Mouse (Mus musculus) frontal cortex, postnatal 25 days (tissue): ENCODE data around the gene H2afx.
A peak's percentile ranks its signal among the peaks of the same experiment; 100 is the strongest.
"Not testable (repeated sequence)": the region's sequence is repeated elsewhere in the genome, so short reads cannot be mapped to it uniquely, and the experiment has no call there.

ENCODE experiments used
- DNase-seq, 2 experiments: peaks; one replicate each; pipeline ENCODE4 v3.0.0; 2022; ENCODE audit warnings: low spot score in 2 of 2

The H2afx gene

DNA sequence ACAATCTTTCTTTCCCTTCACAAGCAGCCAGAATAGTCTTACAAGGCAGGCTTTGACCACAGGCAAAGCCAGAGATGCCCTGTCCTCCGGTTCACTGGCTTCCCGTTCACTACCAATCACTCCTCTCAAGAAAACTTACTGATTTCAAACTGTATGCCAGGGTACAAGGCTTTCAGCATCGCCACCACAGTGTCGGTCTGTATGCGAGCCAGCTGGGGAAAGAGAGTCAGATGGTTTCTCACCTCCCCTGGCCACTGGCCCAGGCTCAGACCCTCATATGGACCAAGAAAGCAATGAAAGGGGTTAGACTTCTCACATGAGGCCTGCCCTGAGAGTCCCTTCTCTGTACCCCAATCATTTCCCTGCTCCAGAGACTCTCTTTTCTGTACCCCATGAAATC lies 7.0 kb downstream of the H2afx start:
- DNase-seq = no peak

DNA sequence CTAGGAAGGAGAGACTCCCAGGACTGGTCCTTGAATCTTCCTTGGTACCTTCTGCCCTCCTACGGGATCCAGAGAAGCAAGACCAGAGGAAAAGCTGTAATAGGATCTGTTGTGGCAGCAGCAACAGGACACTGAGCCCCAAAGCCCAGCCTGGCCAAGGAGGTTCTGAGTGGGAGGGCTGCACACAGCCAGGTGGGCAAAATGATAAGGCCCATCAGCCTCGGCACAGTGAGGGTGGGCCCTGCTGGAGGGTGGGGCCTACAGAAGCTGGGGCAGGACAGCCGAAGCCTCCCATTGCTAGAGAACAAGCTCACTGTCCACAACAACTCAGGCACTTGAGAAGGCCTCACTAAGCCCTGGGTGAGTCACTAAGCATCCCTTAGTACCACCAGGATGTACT lies 7.7 kb downstream of the H2afx start:
- DNase-seq = no peak

DNA sequence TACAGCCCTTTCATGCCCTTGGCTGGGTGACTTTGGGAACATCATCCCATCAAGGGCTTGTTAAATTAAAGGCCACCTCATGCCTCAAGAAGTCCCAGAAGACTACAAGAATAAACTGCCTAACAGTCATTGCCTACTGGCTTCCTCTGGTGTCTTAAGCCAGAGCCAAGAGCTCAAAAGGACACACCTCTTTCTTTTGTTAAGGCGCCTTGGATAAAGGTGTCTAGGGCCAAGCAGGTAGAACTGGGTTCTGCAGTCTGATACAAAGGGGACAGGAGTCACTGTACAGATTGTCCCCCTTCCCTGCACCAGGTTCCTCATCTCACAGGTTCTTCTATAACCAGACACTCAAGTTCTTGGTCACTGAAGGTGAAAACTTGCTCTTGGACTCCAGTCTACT lies 8.1 kb downstream of the H2afx start:
- DNase-seq = no peak

DNA sequence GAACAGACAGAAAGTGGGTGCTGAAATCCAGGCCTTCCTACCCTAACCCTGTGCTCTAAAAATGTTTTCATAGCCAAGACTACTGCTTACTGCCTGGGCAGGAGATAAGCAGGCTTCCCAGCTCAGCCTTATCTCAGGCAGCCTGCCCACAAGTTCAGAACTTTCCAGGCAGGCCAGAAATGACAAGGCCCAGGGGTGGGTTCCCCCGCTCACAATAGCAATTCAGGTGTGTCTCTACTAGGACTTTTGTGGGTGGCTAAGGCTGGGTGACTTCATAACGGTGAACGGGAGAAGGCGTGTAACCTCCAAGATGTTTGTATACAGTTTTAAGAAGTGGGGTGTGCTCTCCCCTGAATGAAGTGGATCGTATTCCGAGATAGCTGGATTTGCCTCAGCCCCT lies 8.8 kb downstream of the H2afx start:
- no peak for DNase-seq

DNA sequence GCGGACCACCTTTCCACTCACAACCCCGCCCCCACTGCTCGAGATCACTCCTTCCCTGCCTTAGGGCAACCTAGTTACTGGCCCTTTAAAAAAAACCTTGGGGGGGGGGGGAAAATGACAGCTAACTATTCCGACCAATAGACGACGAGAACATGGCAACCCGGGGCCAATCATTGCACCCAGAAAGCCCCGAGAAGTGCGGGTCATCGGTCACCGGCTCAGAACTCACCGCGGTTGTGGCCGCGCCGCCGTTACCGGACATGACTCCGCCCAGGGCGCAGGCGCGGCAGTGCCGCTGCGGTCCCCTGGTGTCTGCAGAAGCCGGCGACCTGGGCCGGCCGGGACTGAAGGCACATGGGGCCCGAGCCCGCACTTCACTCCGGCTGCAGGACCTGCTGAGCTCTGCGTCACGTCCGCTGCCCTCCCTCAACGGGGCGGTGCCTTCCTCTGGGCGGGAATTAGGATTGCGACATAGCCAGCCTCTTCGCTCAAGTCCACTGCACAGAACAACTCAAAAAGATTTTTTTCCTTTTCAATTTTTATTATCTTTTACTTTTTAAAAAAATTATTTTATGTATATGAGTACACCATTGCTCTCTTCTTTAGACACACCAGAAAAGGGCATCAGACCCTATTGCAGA lies 9.4 kb downstream of the H2afx start, which contains the start of gene Hmbs:
Gene Hmbs (minus strand): TSS at position 448 of the 641 bp plus-strand sequence.
- DNase-seq = peak; percentile 65 to 67

DNA sequence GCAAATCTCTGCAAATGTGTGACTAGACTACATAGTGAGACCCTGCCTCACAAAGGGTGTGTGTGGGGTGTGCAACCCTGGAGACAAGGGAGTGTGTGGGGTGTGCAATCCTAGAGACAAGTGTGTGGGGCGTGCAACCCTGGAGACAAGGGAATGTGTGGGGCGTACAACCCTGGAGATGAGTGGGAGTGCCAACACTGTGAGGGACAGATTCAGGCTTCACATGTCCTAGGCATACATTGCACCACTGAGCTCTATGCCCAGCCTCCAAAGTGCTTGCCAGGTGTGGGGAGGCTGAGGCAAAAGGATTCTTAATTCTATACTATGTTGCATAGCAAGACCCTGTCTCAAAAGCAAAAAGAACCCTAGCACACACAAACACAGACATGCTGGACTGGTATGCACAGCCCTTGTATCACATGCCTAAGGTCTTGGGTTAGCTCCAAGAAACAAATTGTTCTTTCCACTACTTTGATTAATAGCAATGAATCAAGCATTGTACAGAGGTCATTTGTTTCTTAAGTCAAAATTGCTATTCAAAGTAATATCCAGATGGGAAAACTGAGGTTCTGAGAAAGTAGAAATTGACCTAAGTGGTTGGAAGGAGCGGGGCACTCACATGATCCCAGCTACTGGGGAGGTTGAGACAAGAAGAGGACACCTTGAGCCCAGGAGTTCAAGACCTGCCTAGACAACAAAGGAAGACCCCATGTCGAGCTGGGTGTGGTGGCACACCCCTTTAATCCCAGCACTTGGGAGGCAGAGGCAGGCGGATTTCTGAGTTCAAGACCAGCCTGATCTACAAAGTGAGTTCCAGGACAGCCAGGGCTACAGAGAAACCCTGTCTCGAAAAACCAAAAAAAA lies 11.3 kb downstream of the H2afx start:
- DNase-seq = no peak

DNA sequence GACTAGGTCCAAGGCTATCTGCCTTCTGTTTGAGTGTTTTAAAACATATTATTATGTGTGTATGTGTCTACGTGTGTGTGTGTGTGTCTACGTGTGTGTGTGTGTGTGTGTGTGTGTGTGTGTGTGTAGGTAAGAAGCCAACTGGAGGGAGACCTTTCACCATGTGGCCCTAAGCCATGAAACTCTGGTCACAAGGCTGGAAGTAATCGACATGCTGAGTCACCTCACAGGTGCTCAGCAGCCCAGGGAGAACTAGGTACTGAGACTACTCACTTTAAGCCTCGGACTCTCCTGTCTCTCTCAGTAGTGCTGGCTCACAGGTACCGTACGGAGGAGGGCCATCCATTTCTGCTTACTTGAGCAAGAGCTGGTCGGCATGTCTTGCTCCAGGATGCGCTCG lies 12.7 kb downstream of the H2afx start:
- no peak for DNase-seq

DNA sequence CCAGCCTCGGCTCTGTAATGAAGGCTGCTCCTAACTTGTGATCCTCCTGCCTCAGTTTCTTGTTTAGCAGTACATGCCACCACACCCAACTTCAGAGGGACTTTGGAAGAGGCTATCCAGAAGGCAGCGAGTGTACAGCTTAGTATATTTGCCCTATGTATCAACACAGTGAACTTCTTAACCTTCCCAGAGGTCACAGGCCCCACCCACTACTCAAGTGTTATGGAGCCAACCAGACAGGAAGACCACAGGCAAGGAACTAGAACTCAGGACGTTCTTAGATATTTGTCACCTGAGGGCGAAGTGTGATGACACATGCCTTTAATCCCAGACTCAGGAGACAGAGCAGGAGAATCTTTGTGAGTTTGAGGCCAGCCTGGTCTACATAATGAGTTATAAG lies 13.1 kb downstream of the H2afx start:
- DNase-seq = no peak

DNA sequence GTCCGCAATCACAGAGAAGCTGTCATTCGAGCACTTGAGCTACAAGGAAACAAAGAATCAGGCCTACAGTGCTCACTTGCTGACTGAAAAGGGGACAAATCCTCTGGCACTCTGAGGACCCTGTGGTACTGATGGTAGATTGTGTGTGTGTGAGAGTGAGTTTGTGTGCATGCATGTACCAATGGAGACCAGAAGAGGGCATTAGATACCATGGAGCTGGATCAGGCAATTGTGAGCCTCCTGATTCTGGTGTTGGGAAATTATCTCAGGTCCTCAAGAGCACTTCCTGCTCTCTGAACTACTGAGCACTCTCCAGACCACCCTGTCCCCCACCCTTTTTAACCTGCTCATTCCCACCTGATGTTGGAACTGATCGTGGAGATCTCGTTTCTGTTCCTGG lies 14.1 kb downstream of the H2afx start:
- no peak for DNase-seq

DNA sequence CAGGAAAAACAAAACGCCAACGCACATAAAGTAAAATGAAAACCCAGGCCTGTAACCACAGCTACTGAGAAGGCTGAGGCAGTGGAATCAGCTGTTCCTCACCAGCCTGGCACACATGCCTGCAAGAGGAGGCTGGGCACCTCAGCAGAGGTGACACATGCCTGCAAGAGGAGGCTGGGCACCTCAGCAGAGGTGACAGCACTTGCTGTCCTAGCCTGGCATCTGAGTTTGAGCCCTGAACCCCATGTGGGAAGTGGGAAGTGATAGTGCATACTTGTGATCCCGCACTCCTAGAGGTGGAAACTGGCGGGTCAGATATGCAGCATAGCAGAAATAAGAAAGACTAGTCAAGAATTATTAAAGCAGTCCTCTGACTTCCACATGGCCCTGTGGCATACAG lies 16.9 kb downstream of the H2afx start:
- DNase-seq = no peak

DNA sequence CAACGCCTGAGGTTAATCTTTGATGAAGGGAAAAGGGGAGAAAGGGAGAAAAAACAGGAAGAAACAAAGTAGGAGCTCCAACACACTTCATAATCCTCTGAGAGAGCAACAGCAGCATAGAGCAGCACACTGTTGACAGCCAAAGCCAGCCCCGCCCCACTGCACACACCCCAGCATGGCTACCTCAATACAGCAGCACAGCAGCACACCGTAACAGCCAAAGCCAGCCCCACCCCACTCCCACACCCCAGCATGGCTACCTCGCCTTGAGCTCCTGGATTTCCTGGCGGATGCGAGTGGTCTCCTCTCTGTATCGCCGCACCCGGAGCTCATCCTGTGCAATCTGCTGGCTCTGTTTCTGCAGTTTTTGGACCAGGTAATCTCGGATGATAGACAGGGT lies 17.8 kb downstream of the H2afx start:
- no peak for DNase-seq

DNA sequence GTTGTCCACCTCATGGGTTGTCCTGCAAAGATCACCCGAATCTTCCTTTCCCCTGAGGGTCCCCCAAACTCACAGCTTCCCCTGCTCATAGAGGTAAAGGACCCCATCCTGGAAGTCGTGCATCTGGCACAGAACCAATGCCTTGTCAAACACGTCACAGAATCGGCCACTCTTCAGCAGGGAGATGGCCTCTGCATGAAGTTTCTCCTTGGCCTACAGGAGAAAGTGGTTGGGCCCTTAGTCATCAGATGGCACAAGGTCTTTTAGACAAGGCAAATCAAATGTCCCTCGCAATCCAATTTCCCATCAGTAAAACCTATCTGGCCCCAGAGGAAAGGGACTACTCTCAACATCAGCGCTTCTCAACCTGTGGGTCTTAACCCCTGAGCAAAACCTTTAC lies 18.6 kb downstream of the H2afx start:
- no peak for DNase-seq

DNA sequence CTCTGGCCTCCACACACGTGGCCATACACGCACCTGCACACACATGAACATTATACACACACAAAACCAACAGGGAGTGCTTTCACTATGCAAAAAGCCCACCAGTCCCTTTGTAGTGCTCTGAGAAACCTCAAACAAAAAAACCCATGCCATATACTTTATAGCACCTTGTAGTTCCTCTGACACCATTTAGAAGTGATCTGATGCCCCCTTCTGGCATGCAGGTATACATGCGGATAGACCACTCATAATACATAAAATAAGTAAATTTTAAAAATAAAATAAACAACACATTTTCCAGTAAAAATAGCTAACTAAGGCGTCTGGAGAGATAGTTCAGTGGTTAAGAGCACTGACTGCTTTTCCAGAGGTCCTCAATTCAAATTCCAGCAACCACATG lies 22.7 kb downstream of the H2afx start:
- no peak for DNase-seq

DNA sequence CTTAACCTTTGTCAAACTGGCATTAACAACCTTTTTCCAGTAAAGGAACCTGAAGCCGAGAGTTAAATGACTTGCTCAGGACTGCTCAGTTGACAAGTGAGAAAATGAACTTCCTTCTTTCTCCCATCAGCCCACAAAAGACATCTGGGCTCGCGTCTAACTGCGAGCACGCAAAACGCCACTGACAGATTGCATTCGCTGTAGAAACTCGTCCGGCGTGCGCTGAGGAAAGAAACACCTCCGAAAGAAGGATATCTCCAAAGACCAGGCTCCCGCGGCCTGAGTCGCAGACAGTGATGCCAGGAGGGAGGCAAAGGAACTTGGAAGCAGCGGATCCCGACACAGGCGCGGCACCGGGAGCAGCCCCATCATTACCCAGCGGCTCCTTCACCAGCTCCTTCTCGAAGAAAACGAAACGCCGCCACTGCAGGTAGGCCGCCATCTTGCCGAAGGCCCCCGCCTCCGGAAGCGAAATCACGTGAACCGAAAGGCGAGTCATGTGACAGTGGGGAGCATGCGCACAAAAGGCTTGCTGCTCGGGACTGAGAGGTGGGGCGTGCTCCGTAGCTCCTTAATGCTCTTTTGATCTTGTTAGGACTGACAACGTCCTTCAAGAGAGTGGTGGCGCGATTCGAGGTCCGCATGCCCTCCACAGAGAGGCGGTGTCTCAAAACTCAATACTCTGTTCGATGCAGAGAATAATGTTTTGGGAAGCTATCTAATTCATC lies 26.9 kb downstream of the H2afx start, which contains the start of gene Vps11:
Gene Vps11 (minus strand): TSS at position 481 of the 728 bp plus-strand sequence.
- DNase-seq = peak; percentile 88 to 90

DNA sequence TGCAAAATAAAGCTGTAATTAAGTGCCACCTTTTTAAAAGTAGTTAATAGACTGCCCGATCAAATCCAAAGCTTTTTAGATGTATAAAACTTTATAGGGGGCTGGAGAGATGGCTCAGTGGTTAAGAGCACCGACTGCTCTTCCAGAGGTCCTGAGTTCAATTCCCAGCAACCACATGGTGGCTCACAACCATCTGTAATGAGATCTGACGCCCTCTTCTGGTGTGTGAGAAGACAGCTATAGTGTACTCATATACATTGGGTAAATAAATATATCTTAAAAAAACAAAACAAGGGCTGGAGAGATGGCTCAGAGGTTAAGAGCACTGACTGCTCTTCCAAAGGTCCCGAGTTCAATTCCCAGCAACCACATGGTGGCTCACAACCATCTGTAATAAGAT lies 27.4 kb downstream of the H2afx start:
- not testable (repeated sequence) for DNase-seq

DNA sequence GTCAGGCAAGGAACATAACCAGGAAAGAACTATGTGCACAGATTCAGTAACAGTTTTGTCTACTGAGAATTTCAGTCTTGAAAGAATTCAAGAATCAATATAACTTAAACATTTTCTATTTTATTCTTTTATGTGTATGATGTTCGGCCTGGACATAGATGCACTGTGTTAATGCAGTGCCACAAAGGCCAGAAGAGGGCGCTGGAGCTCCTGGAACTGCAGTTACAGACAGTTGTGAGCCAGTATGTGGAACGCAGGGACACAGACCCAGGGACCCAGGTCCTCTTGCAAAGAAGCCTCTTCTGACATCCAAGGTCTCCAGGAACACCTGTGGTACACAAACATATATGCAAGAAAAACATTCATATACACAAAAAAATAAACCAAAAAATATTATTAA lies 30.0 kb downstream of the H2afx start:
- no peak for DNase-seq

DNA sequence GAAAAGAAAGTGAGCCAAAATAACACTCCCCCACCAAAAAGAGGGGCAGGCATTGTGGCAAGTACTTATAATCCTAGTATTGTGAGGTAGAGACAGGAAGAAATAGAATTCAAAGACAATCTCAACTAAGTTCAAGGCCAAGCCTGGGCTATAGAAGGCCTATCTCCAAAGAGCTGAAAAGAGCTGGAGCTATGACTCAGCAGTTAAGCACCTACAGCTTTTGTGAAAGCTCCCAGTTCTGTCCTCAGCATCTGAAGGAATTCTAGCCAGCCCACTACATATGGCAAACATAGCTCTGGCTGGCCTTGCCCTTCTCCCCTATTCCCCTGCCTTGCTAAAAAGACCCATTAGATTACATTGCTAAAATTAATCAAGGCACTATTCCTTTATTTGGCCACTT lies 38.9 kb downstream of the H2afx start:
- no peak for DNase-seq

DNA sequence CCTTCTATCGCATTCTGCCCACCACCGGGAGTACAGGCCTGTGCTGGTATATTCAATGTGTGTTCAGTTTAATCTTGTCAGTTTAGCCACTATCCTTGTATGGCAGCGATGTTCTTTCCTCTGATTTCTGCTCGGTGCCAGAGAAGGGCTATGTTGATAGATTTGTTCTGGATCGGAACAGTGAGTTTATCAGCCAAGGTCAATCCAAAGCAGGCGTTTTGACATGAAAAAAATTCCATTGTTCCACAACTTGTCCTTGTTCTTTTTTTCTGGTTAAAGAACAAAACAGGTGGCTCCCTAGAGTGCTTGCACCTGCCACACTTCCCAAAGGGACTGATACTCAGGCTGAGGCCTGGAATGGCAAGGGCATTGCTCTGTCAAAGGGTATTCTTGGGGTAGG lies 41.6 kb downstream of the H2afx start:
- no peak for DNase-seq

DNA sequence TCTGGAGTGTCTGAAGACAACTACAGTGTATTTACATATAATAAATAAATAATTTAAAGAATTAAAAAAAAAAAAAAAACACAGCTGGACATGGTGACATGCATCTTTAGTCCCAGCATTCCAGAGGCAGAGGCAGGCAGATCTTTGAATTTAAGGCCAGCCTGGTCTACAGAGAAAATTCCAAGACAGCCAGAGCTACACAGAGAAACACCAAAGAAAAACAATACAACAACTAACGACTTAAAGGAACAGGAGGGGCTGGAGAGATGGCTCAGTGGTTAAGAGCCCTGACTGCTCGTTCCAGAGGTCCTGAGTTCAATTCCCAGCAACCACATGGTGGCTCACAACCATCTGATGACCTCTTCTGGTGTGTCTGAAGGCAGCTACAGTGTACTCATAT lies 42.8 kb downstream of the H2afx start:
- DNase-seq = not testable (repeated sequence)

DNA sequence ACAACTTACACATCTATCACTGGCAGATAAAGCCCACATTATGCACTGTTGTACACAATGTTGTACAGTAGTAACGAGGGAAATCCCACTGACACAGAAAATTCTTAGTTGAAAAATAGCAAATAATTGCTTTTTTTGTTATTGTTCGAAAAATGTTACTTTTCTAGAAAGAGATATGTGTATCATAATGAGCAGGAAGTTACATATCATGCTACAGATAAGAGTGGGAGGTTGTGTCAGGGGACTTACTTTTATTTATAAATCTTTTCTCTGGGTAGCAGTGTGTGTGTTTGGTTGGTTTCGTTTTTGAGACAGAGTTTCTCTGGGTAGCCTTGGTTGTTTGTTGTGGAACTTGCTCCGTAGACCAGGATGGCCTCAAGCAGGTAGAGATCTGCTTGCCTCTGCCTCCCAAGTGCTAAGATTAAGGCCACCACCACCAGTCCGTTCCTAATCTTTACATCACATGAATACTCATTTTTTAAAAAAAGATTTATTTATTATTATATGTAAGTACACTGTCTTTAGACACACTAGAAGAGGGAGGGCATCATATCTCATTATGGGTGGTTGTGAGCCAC lies 43.7 kb downstream of the H2afx start:
- no peak for DNase-seq

DNA sequence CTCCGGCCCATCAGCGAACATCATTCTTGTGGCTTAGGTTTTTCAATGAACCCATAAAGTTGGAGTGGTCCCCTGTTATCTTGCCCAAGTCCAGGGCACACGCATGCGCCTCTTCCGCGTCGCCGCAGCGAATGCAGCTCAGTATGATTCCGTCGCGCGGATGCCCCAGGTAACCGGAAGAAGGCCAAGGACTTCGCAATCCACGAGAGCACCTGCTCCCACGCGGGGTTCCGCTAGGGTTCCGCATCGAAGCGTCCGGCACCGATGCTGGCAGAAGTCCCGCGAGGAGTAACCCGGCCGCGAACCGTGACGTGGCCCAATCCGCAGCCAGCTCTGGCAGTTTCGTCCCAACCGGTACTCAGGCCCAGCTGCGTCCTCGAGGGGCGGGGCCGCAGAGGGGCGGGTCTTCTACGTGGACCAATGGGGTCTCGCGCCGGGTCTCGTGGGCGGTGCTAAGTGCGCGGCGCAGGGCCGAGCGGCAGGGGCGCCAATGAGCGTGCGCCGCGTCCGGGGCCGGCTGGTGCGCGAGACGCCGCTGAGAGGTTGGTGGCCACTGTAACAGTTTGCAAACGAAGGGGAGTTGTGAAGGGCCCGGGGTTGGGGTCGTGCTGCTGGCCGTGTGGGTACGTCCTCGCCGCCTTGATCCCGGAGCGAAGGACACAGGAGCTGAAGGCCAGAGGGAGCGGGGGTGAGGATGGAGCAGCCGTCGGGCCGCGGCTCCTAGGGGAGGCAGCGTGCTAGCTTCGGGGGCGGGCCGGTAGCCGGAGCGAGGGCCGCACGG lies 44.8 kb downstream of the H2afx start, which contains the start of gene Hyou1:
Gene Hyou1 (plus strand): TSS at position 437 of the 781 bp plus-strand sequence.
- peak; percentile 97 to 99 for DNase-seq
